Mouse (Mus musculus) cortical plate, adult 2 months (tissue): ENCODE results near the gene Mrps36. TPM values are rescaled to one million over a fixed set of nuclear protein-coding genes. Genes with fewer than 3 reads are reported as not detected.
"Not testable (repeated sequence)": the region's sequence is repeated elsewhere in the genome, so short reads cannot be mapped to it uniquely, and the experiment has no call there.

Experiments
- H3K27ac ChIP-seq: fragments of 200-500 bp; 2 replicates; pipeline ENCODE4 v1.5.1; 2012; ENCODE audit warnings: low read length, control low read depth, inconsistent platforms; ENCODE audit not compliant: insufficient read depth
- H3K4me1 ChIP-seq: fragments of 200-500 bp; 2 replicates; pipeline ENCODE4 v1.6.1; 2011; ENCODE audit warnings: low read length; ENCODE audit not compliant: control insufficient read depth, insufficient read depth
- H3K4me3 ChIP-seq: fragments of 200-500 bp; 2 replicates; pipeline ENCODE4 v1.5.1; 2011; ENCODE audit warnings: mild to moderate bottlenecking, low read length, control low read depth; ENCODE audit not compliant: insufficient read depth
- CTCF ChIP-seq: fragments of 200-500 bp; IDR thresholded peaks from 2 replicates; pipeline ENCODE4 v1.5.1; 2011; ENCODE audit warnings: mild to moderate bottlenecking, control low read depth, low read length; ENCODE audit not compliant: insufficient read depth; ENCODE audit errors: extremely low read depth
- POLR2A ChIP-seq: fragments of 200-500 bp; IDR thresholded peaks from 2 replicates; pipeline ENCODE4 v1.6.1; 2011; ENCODE audit warnings: mild to moderate bottlenecking, low read length, control low read depth; ENCODE audit not compliant: insufficient read depth; ENCODE audit errors: extremely low read depth
- polyA plus RNA-seq: library from polyadenylated mRNA; depleted of rRNA; stranded (reverse); fragments of >200 nt; gene quantifications from 2 replicates; pipeline ENCODE4 v1.2.3, GENCODE M21; 2012; rRNA removed

Mrps36 gene
- 85.2 and 87.5 TPM in 2 replicates for polyA plus RNA-seq

DNA sequence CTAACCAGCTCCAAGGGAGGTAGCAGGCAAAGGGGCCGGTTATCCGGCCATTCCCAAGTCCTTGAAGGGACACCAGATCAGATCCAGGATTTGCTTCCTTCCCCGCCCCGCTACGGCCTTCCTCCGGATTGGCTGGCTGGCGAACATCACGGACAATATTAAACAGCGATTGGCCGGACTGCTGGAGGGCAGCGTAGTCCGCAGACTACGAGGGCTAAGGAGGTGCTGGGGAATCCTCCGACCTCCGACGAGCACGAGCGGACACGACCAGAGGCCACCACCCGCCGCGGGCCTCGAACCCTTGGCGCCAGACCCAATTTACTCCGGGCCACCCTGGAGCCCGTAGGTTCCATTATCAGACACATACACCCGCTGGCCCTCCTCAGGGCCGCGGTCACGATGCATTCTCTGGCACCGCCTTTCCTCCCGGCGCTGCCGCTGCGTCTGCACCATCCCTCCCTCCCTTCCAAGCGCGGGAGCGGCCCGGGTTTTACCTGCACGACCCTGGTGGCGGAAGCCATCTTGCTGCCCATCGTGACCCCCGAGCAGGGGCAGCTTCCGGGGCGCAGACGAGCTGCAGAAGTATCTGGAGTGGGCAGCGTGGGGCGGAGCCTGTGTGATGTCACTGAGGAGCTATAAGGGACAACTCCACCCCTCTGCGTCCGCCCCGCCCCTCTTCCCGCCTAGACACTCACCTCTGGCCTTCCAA is at the start of gene Mrps36:
Gene Mrps36, minus strand, starts transcription at position 624 of the 709 bp plus-strand sequence.
- Histone ChIP-seq H3K4me3 (peak within 1 kb of the TSS; percentile 74), H3K27ac (peak within 1 kb of the TSS; percentile 79), H3K4me1 (peaks cover 4% of the 10 kb centered on the region)
- TF ChIP-seq POLR2A (peak; percentile 80; the same call in 1 of the 2 replicates), CTCF (no peak)

- Histone ChIP-seq H3K27ac (no peak overlapping the region), H3K4me1 (no peaks in the 10 kb centered on the region), H3K4me3 (no peak overlapping the region)
- TF ChIP-seq CTCF (no peak), POLR2A (no peak)
These were observed 44.6 kb upstream of the Mrps36 start for GRCm38 (mm10) chr13:100789083-100789482.

- not testable (repeated sequence) for H3K4me3 ChIP-seq, H3K27ac ChIP-seq, H3K4me1 ChIP-seq
These were observed 43.6 kb upstream of the Mrps36 start for GRCm38 (mm10) chr13:100788057-100788456.

DNA sequence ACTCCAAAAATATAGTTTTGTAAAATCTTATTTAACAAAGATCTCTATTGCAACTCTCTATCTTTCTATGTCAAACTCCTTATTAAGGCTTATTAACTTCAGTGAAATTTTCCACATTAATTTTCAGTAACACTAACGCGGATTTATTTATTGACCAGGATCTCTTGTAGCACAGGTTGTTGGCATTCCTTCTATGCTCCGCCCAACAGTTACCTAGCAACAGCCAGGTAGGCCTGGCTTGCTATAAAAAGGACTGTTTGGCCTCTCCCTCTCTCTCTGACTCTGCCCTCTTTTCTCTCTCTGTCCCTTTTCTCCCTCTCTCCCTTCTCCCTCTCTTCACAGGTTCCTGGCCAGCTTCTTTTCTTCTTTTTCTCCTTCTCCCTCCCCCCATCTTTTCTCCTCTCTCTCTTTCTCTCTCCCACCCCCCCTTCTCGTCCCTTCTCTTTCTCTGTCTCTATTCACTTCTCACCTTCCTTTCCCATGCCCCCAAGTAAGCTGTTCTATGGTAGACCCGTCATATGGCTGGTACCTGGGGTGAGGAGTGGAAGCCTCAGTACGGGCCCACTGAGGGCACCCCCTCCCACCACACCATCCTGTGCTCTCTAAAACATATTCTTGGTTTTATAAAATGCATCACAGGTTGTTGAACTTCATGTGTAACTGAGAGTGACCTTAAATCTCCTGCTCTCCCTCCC is 43.0 kb upstream of the Mrps36 start:
- TF ChIP-seq POLR2A: no peak
- no peak for TF ChIP-seq CTCF
- H3K4me1 ChIP-seq: no peaks in the 10 kb centered on the region
- H3K27ac ChIP-seq: no peak overlapping the region
- H3K4me3 ChIP-seq: no peak overlapping the region

GRCm38 (mm10) chr13:100786414-100786867 is 42.0 kb upstream of the Mrps36 start, which contains the start of gene Ccnb1:
TSS of gene Ccnb1 (minus strand) at chr13:100786570.
- Histone ChIP-seq H3K4me3 (peak within 1 kb of the TSS; percentile 57), H3K4me1 (no peaks in the 10 kb centered on the region), H3K27ac (no peak within 1 kb of the TSS)
- TF ChIP-seq POLR2A (peak; percentile 46; the same call in 1 of the 2 replicates), CTCF (0 out of 2 replicates have a peak, but pooled peaks have one; percentile 8)

- H3K27ac ChIP-seq: no peak overlapping the region
- TF ChIP-seq CTCF (no peak), POLR2A (no peak)
These were observed 41.5 kb upstream of the Mrps36 start for GRCm38 (mm10) chr13:100785806-100786413.

GRCm38 (mm10) chr13:100777491-100777890 is 33.0 kb upstream of the Mrps36 start:
- Histone ChIP-seq H3K27ac (no peak overlapping the region), H3K4me1 (no peaks in the 10 kb centered on the region), H3K4me3 (no peak overlapping the region)
- no peak for TF ChIP-seq POLR2A
- no peak for TF ChIP-seq CTCF

More at GRCm38 (mm10) chr13:100785806-100786413, 41.5 kb upstream of the Mrps36 start:
- Histone ChIP-seq H3K4me3 (peak overlapping the region; percentile 57), H3K4me1 (no peaks in the 10 kb centered on the region)

DNA sequence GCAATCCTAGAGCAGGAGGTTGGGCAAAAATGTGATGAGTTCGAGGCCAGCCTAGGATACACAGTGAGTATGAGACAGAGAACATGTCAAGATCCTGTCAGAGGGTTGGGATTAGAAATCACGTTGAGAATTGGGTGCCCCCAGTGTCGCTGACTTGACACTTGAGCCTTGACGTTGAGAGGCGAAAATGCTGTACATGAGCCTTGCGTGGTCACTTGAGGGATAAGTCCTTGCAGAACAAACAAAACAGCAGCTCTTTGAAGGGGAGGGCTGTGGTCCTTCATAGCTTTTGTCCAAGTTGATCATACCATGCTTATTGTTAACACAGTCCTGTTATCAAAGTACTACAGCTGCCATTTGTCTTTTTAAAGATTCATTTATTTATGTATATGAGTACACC is 32.3 kb upstream of the Mrps36 start:
- Histone ChIP-seq H3K4me3 (no peak overlapping the region), H3K4me1 (no peaks in the 10 kb centered on the region), H3K27ac (no peak overlapping the region)
- no peak for TF ChIP-seq POLR2A
- no peak for TF ChIP-seq CTCF

- no peak for TF ChIP-seq POLR2A
- no peak for TF ChIP-seq CTCF
- Histone ChIP-seq H3K4me1 (no peaks in the 10 kb centered on the region), H3K27ac (no peak overlapping the region), H3K4me3 (peak overlapping the region; percentile 37)
These were observed 31.6 kb upstream of the Mrps36 start for GRCm38 (mm10) chr13:100776056-100776419.
